Mouse (Mus musculus) forebrain, embryonic 14.5 days (tissue): ENCODE results near the gene Bmp6. TPM values are rescaled to one million over a fixed set of nuclear protein-coding genes. Genes with fewer than 3 reads are reported as not detected.

Source experiments
- ATAC-seq: fragments of 200-750 bp; cut with Nextera tagmentation; 2 replicates; pipeline ENCODE4 v1.8.0; 2017; ENCODE audit warnings: mild to moderate bottlenecking, moderate library complexity
- DNase-seq: peaks from one replicate; pipeline ENCODE4 v3.0.0-alpha.2; 2015; ENCODE audit warnings: low spot score
- H3K27ac ChIP-seq: fragments of 300-500 bp; sonication (generic); 2 replicates; pipeline ENCODE4 v1.5.1; 2014; ENCODE audit warnings: low read depth, mild to moderate bottlenecking, control low read depth, low read length, moderate library complexity
- H3K27me3 ChIP-seq: fragments of 300-500 bp; sonication (generic); replicated peaks from 2 replicates; pipeline ENCODE4 v1.6.1; 2014; ENCODE audit warnings: low read length, control low read depth, mixed read lengths; ENCODE audit not compliant: control insufficient read depth, insufficient read depth
- H3K36me3 ChIP-seq: fragments of 300-500 bp; sonication (generic); 2 replicates; pipeline ENCODE4 v1.6.1; 2014; ENCODE audit warnings: low read length, control low read depth; ENCODE audit not compliant: control insufficient read depth, insufficient read depth
- H3K4me1 ChIP-seq: fragments of 300-500 bp; sonication (generic); 2 replicates; pipeline ENCODE4 v1.6.1; 2014; ENCODE audit warnings: antibody characterized with exemption, low read length, control low read depth; ENCODE audit not compliant: control insufficient read depth, insufficient read depth
- H3K4me2 ChIP-seq: fragments of 300-500 bp; sonication (generic); 2 replicates; pipeline ENCODE4 v1.6.1; 2014; ENCODE audit warnings: mild to moderate bottlenecking, control low read depth, low read length
- H3K4me3 ChIP-seq: fragments of 300-500 bp; sonication (generic); 2 replicates; pipeline ENCODE4 v1.5.1; 2014; ENCODE audit warnings: low read depth, low read length, control low read depth
- H3K9ac ChIP-seq: fragments of 300-500 bp; sonication (generic); 2 replicates; pipeline ENCODE4 v1.6.1; 2014; ENCODE audit warnings: mild to moderate bottlenecking, low read length, control low read depth, moderate library complexity
- H3K9me3 ChIP-seq: fragments of 300-500 bp; sonication (generic); replicated peaks from 2 replicates; pipeline ENCODE4 v1.6.1; 2016; ENCODE audit warnings: low read length, control low read depth, mixed read lengths; ENCODE audit not compliant: control insufficient read depth
- WGBS: fragments of 180-500 bp; shearing (Covaris S2); extraction: QIAGEN DNeasy Blood & Tissue Kit; methylation state at CpG from one replicate; pipeline ENCODE4 v1.1.7; 2014; 5-methylcytosine and 5-hydroxymethylcytosine counted together
- polyA plus RNA-seq: library from polyadenylated mRNA; unstranded; fragments of >200 nt; fragmentation: Nextera tagmentation; extraction: Ambion mirVana; gene quantifications from 2 replicates; pipeline ENCODE4 v1.2.1, GENCODE M21; 2014

Gene Bmp6
- polyA plus RNA-seq, 1 experiment from 2014 or later: 2.6 TPM

- H3K4me1 ChIP-seq: no peaks in the 10 kb centered on the region
- no peak for ATAC-seq
- H3K4me2 ChIP-seq: no peak overlapping the region
- H3K27me3 ChIP-seq: no peaks in the 10 kb centered on the region
- no peak overlapping the region for H3K9ac ChIP-seq
- no peak overlapping the region for H3K4me3 ChIP-seq
- H3K9me3 ChIP-seq: no peaks in the 10 kb centered on the region
- no peaks in the 10 kb centered on the region for H3K36me3 ChIP-seq
- 96% methylated on average over 5 of the region's 5 CpGs for WGBS
- H3K27ac ChIP-seq: no peak overlapping the region
- DNase-seq: no peak
Measured at GRCm38 (mm10) chr13:38434831-38435230, 89.9 kb downstream of the Bmp6 start.

GRCm38 (mm10) chr13:38437930-38438329 lies 93.0 kb downstream of the Bmp6 start:
- Histone ChIP-seq H3K9ac (no peak overlapping the region), H3K27ac (no peak overlapping the region), H3K4me2 (no peak overlapping the region), H3K36me3 (no peaks in the 10 kb centered on the region), H3K4me1 (no peaks in the 10 kb centered on the region), H3K9me3 (no peaks in the 10 kb centered on the region), H3K27me3 (no peaks in the 10 kb centered on the region), H3K4me3 (no peak overlapping the region)
- ATAC-seq (no peak), DNase-seq (peak; percentile 13)
- 43% methylated on average over 5 of the region's 5 CpGs for WGBS

- no peaks in the 10 kb centered on the region for H3K9me3 ChIP-seq
Measured at GRCm38 (mm10) chr13:38440240-38440639, 95.3 kb downstream of the Bmp6 start.

GRCm38 (mm10) chr13:38448516-38449015 lies 103.7 kb downstream of the Bmp6 start:
- no peak for DNase-seq
- no peaks in the 10 kb centered on the region for H3K9me3 ChIP-seq
- 91% methylated on average over 6 of the region's 6 CpGs for WGBS

More at GRCm38 (mm10) chr13:38440240-38440639, 95.3 kb downstream of the Bmp6 start:
- Histone ChIP-seq H3K9ac (no peak overlapping the region), H3K4me3 (no peak overlapping the region), H3K4me2 (no peak overlapping the region), H3K36me3 (no peaks in the 10 kb centered on the region), H3K4me1 (no peaks in the 10 kb centered on the region), H3K27me3 (no peaks in the 10 kb centered on the region), H3K27ac (no peak overlapping the region)
- DNase-seq (no peak), ATAC-seq (no peak)
- 91% methylated on average over 10 of the region's 10 CpGs for WGBS

GRCm38 (mm10) chr13:38450051-38450971 lies 105.4 kb downstream of the Bmp6 start:
- H3K9me3 ChIP-seq: no peaks in the 10 kb centered on the region
- H3K9ac ChIP-seq: no peak overlapping the region
- ATAC-seq (no peak), DNase-seq (no peak)
- WGBS: 84% methylated on average over 20 of the region's 20 CpGs
- no peaks in the 10 kb centered on the region for H3K36me3 ChIP-seq
- no peak overlapping the region for H3K4me3 ChIP-seq
- no peaks in the 10 kb centered on the region for H3K4me1 ChIP-seq
- no peak overlapping the region for H3K27ac ChIP-seq
- H3K4me2 ChIP-seq: no peak overlapping the region
- H3K27me3 ChIP-seq: no peaks in the 10 kb centered on the region

More at GRCm38 (mm10) chr13:38448516-38449015, 103.7 kb downstream of the Bmp6 start:
- Histone ChIP-seq H3K4me1 (no peaks in the 10 kb centered on the region), H3K4me2 (no peak overlapping the region), H3K36me3 (no peaks in the 10 kb centered on the region), H3K27ac (no peak overlapping the region), H3K27me3 (no peaks in the 10 kb centered on the region), H3K4me3 (no peak overlapping the region), H3K9ac (no peak overlapping the region)
- ATAC-seq: no peak

- H3K4me3 ChIP-seq: no peak overlapping the region
- H3K9me3 ChIP-seq: no peaks in the 10 kb centered on the region
- H3K4me2 ChIP-seq: no peak overlapping the region
- no peaks in the 10 kb centered on the region for H3K27me3 ChIP-seq
- DNase-seq (no peak), ATAC-seq (no peak)
- H3K9ac ChIP-seq: no peak overlapping the region
- no peaks in the 10 kb centered on the region for H3K36me3 ChIP-seq
- WGBS: 78% methylated on average over 5 of the region's 5 CpGs
- H3K27ac ChIP-seq: no peak overlapping the region
- H3K4me1 ChIP-seq: no peaks in the 10 kb centered on the region
Measured at GRCm38 (mm10) chr13:38451446-38451845, 106.5 kb downstream of the Bmp6 start.

DNA sequence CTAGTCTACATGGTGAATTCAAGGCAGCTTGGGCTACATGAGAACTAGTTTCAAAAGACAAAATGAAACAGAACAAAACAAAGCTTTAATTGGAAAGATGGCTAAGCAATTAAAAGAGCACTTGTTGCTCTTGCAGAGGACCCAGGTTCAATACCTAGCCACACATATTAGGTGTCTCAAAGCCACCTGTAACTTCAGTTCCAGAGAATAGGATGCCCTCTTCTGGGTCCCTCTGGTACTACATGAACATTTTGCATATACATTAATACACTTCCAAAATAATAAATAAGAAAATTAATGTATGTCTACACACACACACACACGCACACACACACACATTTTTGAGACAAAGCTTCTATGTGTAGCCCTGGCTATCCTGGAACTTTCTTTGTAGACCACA lies 118.5 kb downstream of the Bmp6 start:
- Histone ChIP-seq H3K4me1 (no peaks in the 10 kb centered on the region), H3K27me3 (no peaks in the 10 kb centered on the region)
- WGBS: 80% methylated on average over 1 of the region's 1 CpGs

GRCm38 (mm10) chr13:38470882-38471281 lies 126.0 kb downstream of the Bmp6 start:
- H3K9ac ChIP-seq: no peak overlapping the region
- ATAC-seq (no peak), DNase-seq (no peak)
- H3K4me3 ChIP-seq: no peak overlapping the region
- 81% methylated on average over 5 of the region's 5 CpGs for WGBS
- no peak overlapping the region for H3K4me2 ChIP-seq
- no peaks in the 10 kb centered on the region for H3K9me3 ChIP-seq
- no peaks in the 10 kb centered on the region for H3K27me3 ChIP-seq
- no peak overlapping the region for H3K27ac ChIP-seq
- no peaks in the 10 kb centered on the region for H3K4me1 ChIP-seq
- H3K36me3 ChIP-seq: no peaks in the 10 kb centered on the region

More for the DNA sequence above, 118.5 kb downstream of the Bmp6 start:
- H3K9me3 ChIP-seq: no peaks in the 10 kb centered on the region
- no peak overlapping the region for H3K27ac ChIP-seq
- ATAC-seq: no peak
- H3K4me3 ChIP-seq: no peak overlapping the region
- no peak for DNase-seq
- no peak overlapping the region for H3K9ac ChIP-seq
- no peak overlapping the region for H3K4me2 ChIP-seq
- no peaks in the 10 kb centered on the region for H3K36me3 ChIP-seq

DNA sequence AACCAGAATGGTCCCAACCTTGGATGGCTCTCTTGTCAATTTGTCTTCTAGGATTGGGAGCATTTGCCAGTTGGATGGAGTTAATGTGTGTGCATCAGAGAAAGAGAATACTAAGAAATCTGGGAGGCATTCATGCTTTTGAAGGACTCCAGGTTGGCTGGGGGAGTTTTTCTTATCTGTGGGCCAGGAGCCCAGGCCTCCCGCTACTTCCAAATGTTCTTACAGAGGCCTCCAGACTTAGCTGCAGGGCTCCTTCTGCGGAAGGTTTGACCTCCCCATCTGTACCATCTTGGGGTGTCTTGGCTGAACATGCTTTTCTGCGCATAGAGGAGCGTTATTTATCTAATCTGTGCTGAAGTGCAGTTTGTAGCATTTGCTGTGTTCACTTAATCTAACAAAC lies 127.7 kb downstream of the Bmp6 start:
- 89% methylated on average over 4 of the region's 4 CpGs for WGBS
- Histone ChIP-seq H3K4me2 (no peak overlapping the region), H3K27me3 (no peaks in the 10 kb centered on the region), H3K4me3 (no peak overlapping the region), H3K27ac (no peak overlapping the region), H3K4me1 (no peaks in the 10 kb centered on the region), H3K9me3 (no peaks in the 10 kb centered on the region), H3K36me3 (no peaks in the 10 kb centered on the region), H3K9ac (no peak overlapping the region)
- ATAC-seq (no peak), DNase-seq (peak; percentile 2)
